Mouse (Mus musculus) midbrain, postnatal 0 days (tissue): ENCODE results near the gene Sez6l. TPM values are rescaled to one million over a fixed set of nuclear protein-coding genes. Genes with fewer than 3 reads are reported as not detected.
A peak's percentile ranks its signal among the peaks of the same experiment; 100 is the strongest.

ENCODE experiments used
- ATAC-seq: fragments of 200-750 bp; cut with Nextera tagmentation; 2 replicates; pipeline ENCODE4 v1.8.0; 2017; ENCODE audit warnings: moderate number of reproducible peaks, mild to moderate bottlenecking, moderate TSS enrichment, moderate library complexity; ENCODE audit not compliant: low FRiP score
- DNase-seq: peaks from one replicate; pipeline ENCODE4 v3.0.0-alpha.2; 2015; ENCODE audit warnings: low spot score
- H3K27ac ChIP-seq: fragments of 300-500 bp; sonication (generic); 2 replicates; pipeline ENCODE4 v1.5.1; 2014; ENCODE audit warnings: low read depth, mild to moderate bottlenecking, low read length, mixed read lengths
- H3K27me3 ChIP-seq: fragments of 300-500 bp; sonication (generic); 2 replicates; pipeline ENCODE4 v1.6.1; 2014; ENCODE audit warnings: low read length, control low read depth, mixed read lengths; ENCODE audit not compliant: insufficient read depth
- H3K36me3 ChIP-seq: fragments of 300-500 bp; sonication (generic); 2 replicates; pipeline ENCODE4 v1.6.1; 2014; ENCODE audit warnings: low read length, control low read depth, mixed read lengths; ENCODE audit not compliant: insufficient read depth
- H3K4me1 ChIP-seq: fragments of 300-500 bp; sonication (generic); 2 replicates; pipeline ENCODE4 v1.6.1; 2014; ENCODE audit warnings: mild to moderate bottlenecking, control low read depth, antibody characterized with exemption, low read length, mixed read lengths; ENCODE audit not compliant: insufficient read depth
- H3K4me2 ChIP-seq: fragments of 300-500 bp; sonication (generic); 2 replicates; pipeline ENCODE4 v1.6.1; 2014; ENCODE audit warnings: low read depth, mild to moderate bottlenecking, low read length, mixed read lengths; ENCODE audit not compliant: poor library complexity, severe bottlenecking
- H3K4me3 ChIP-seq: fragments of 300-500 bp; sonication (generic); 2 replicates; pipeline ENCODE4 v1.5.1; 2014; ENCODE audit warnings: low read depth, mild to moderate bottlenecking, low read length, moderate library complexity
- H3K9ac ChIP-seq: fragments of 300-500 bp; sonication (generic); replicated peaks from 2 replicates; pipeline ENCODE4 v1.6.1; 2014; ENCODE audit warnings: mild to moderate bottlenecking, low read length, moderate library complexity, mixed read lengths; ENCODE audit not compliant: poor library complexity, severe bottlenecking
- H3K9me3 ChIP-seq: fragments of 300-500 bp; sonication (generic); 2 replicates; pipeline ENCODE4 v1.6.1; 2016; ENCODE audit warnings: low read length, control low read depth
- CTCF ChIP-seq: IDR thresholded peaks from 2 replicates; pipeline ENCODE4 v1.5.1; 2016; ENCODE audit warnings: antibody characterized with exemption, mild to moderate bottlenecking
- WGBS: fragments of 180-500 bp; shearing (Covaris S2); extraction: QIAGEN DNeasy Blood & Tissue Kit; methylation state at CpG from one replicate; pipeline ENCODE4 v1.1.7; 2014; 5-methylcytosine and 5-hydroxymethylcytosine counted together
- polyA plus RNA-seq: library from polyadenylated mRNA; unstranded; fragments of >200 nt; fragmentation: Nextera tagmentation; extraction: Ambion mirVana; gene quantifications from 2 replicates; pipeline ENCODE4 v1.2.1, GENCODE M21; 2015
- total RNA-seq: library from RNA; depleted of rRNA; stranded (reverse); fragments of >200 nt; gene quantifications from 2 replicates; pipeline ENCODE4 v1.2.3, GENCODE M21; 2014

Gene Sez6l
- total and polyA plus RNA-seq, 2 experiments from 2014 or later, result 65.7 to 101 TPM

GRCm38 (mm10) chr5:112381154-112381553 lies 195.8 kb downstream of the Sez6l start:
- ATAC-seq, result no peak
- 93% methylated on average over 11 of the region's 11 CpGs for WGBS
- H3K27ac ChIP-seq, result 0 out of 2 replicates have a peak overlapping the region, but pooled peaks have one; percentile 68

GRCm38 (mm10) chr5:112378716-112379115 lies 198.3 kb downstream of the Sez6l start:
- no peak for TF ChIP-seq CTCF
- no peaks in the 10 kb centered on the region for H3K9me3 ChIP-seq
- no peaks in the 10 kb centered on the region for H3K27me3 ChIP-seq
- DNase-seq (no peak), ATAC-seq (no peak)
- H3K36me3 ChIP-seq, result peaks cover 28% of the 10 kb centered on the region
- no peak overlapping the region for H3K9ac ChIP-seq
- H3K27ac ChIP-seq, result no peak overlapping the region
- no peaks in the 10 kb centered on the region; the same call in 1 of the 2 replicates for H3K4me1 ChIP-seq
- no peak overlapping the region for H3K4me2 ChIP-seq
- no peak overlapping the region for H3K4me3 ChIP-seq
- 87% methylated on average over 6 of the region's 6 CpGs for WGBS

More at GRCm38 (mm10) chr5:112381154-112381553, 195.8 kb downstream of the Sez6l start:
- no peak for TF ChIP-seq CTCF
- DNase-seq, result no peak
- no peak overlapping the region for H3K9ac ChIP-seq
- no peak overlapping the region for H3K4me2 ChIP-seq
- H3K27me3 ChIP-seq, result no peaks in the 10 kb centered on the region
- H3K4me1 ChIP-seq, result no peaks in the 10 kb centered on the region; the same call in 1 of the 2 replicates
- no peaks in the 10 kb centered on the region for H3K9me3 ChIP-seq
- peaks cover 38% of the 10 kb centered on the region for H3K36me3 ChIP-seq
- H3K4me3 ChIP-seq, result no peak overlapping the region

DNA sequence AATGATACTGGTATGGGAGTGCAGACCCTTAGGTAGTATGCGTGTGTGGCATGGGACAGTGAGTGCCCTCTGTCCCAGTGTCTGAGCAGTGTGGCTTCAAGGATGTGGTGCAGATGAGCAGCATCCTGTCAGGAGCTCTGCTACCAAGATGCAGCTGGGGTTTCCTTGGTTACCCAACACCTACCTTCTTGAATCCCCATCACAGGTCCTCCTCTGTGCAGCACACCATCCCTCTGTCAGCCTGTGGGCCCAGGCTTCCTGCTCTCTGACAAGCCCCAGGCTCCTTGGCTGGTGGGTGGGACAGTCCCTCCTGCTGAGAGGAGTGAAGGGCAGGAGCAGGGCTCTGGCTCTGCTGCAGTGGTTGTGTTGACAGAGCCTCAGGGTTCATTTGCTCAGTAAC lies 199.6 kb downstream of the Sez6l start:
- no peaks in the 10 kb centered on the region for H3K27me3 ChIP-seq
- TF ChIP-seq CTCF, result no peak
- 100% methylated on average over 1 of the region's 1 CpGs for WGBS

GRCm38 (mm10) chr5:112376111-112376510 lies 200.9 kb downstream of the Sez6l start:
- H3K4me3 ChIP-seq, result no peak overlapping the region
- H3K4me2 ChIP-seq, result no peak overlapping the region
- no peaks in the 10 kb centered on the region for H3K27me3 ChIP-seq
- DNase-seq (no peak), ATAC-seq (no peak)
- 84% methylated on average over 4 of the region's 4 CpGs for WGBS
- H3K4me1 ChIP-seq, result peaks cover 20% of the 10 kb centered on the region
- no peaks in the 10 kb centered on the region for H3K9me3 ChIP-seq
- H3K9ac ChIP-seq, result no peak overlapping the region
- H3K27ac ChIP-seq, result no peak overlapping the region
- no peak for TF ChIP-seq CTCF
- H3K36me3 ChIP-seq, result peaks cover 28% of the 10 kb centered on the region

More for the DNA sequence above, 199.6 kb downstream of the Sez6l start:
- DNase-seq, result no peak
- Histone ChIP-seq H3K9me3 (no peaks in the 10 kb centered on the region), H3K36me3 (peaks cover 28% of the 10 kb centered on the region), H3K4me3 (no peak overlapping the region), H3K4me1 (peaks cover 9% of the 10 kb centered on the region), H3K9ac (0 out of 2 replicates have a peak overlapping the region, but pooled peaks have one; percentile 19), H3K4me2 (no peak overlapping the region), H3K27ac (no peak overlapping the region)
- ATAC-seq, result no peak

GRCm38 (mm10) chr5:112371933-112372332 lies 205.1 kb downstream of the Sez6l start:
- no peaks in the 10 kb centered on the region for H3K9me3 ChIP-seq
- no peak for TF ChIP-seq CTCF
- DNase-seq (peak; percentile 96), ATAC-seq (peak; percentile 84)
- H3K9ac ChIP-seq, result peak overlapping the region; percentile 55
- H3K27me3 ChIP-seq, result no peaks in the 10 kb centered on the region
- peak overlapping the region; percentile 22; the same call in 1 of the 2 replicates for H3K4me2 ChIP-seq
- peak overlapping the region; percentile 95 for H3K27ac ChIP-seq
- H3K4me3 ChIP-seq, result no peak overlapping the region
- peaks cover 29% of the 10 kb centered on the region for H3K36me3 ChIP-seq
- WGBS, result 11% methylated on average over 7 of the region's 7 CpGs
- H3K4me1 ChIP-seq, result peaks cover 26% of the 10 kb centered on the region

DNA sequence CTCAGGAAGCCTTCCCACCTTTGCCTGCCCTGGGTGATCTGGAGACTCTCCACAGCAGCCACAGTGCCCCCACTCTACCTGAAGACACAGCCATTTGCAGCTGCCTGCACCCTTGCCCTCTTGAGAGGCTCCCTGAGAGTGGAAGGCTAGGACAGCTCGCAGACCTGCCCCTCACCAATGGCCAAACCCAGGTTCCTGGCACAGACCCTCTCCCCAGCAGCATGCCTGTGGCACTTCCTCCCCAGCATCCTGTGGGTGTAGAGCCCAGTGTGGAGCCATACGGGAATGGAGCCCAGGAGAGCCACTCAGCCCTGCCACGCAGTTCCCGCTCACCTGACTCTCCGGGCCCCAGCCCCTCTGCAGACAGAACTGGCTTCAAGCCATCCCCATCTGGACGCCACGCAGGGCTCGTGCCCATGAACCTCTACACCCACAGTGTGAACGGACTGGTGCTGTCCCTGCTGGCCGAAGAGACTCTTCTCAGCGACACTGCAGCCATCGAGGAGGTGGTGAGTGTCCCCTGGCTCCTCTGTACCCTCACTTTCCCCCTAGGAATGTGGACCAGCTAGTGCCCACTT lies 206.7 kb downstream of the Sez6l start:
- no peak for DNase-seq
- 0 out of 2 replicates have a peak overlapping the region, but pooled peaks have one; percentile 3 for H3K9ac ChIP-seq
- ATAC-seq, result no peak
- H3K36me3 ChIP-seq, result peaks cover 37% of the 10 kb centered on the region
- H3K27me3 ChIP-seq, result no peaks in the 10 kb centered on the region
- WGBS, result 85% methylated on average over 12 of the region's 12 CpGs
- H3K4me2 ChIP-seq, result no peak overlapping the region
- H3K4me1 ChIP-seq, result peaks cover 26% of the 10 kb centered on the region
- H3K4me3 ChIP-seq, result no peak overlapping the region
- peak overlapping the region; percentile 95 for H3K27ac ChIP-seq
- H3K9me3 ChIP-seq, result no peaks in the 10 kb centered on the region
- no peak for TF ChIP-seq CTCF
